19 mouse cellular contexts compared by ENCODE assay signal in genomic region chr9:17168193-17168592, GRCm38 (mm10).
DNase-seq lines count a peak whose midpoint lies in the region; ATAC-seq and TF ChIP-seq lines count a peak whose summit lies in the region.
"Had no signal": no experiment of that assay in that cellular context is flagged by ENCODE, and none has a peak within 500 bp of the region (broad histone marks: within the 10 kb centered on the region; RNA-seq: fewer than 3 reads in every experiment).

No protein-coding gene starts in this region.

- no peaks in the 10 kb centered on the region for H3K36me3 ChIP-seq in forebrain, embryonic 15.5 days
- H3K36me3 ChIP-seq in forebrain, embryonic 11.5 days (ENCODE audit: control insufficient read depth, insufficient read depth, low read length) = no peaks in the 10 kb centered on the region
- H3K36me3 ChIP-seq in forebrain, postnatal 0 days (ENCODE audit: insufficient read depth) = no peaks in the 10 kb centered on the region
- no peaks in the 10 kb centered on the region for H3K36me3 ChIP-seq in forebrain, embryonic 12.5 days (replicated peaks)
- no peaks in the 10 kb centered on the region for H3K36me3 ChIP-seq in hindbrain, embryonic 11.5 days (ENCODE audit: control insufficient read depth, insufficient read depth, low read length)
- H3K36me3 ChIP-seq: embryonic facial prominence, embryonic 13.5 days; embryonic facial prominence, embryonic 15.5 days had no signal

- H3K4me2 ChIP-seq in forebrain, embryonic 15.5 days (replicated peaks) = no peak overlapping the region
- H3K4me2 ChIP-seq in forebrain, embryonic 11.5 days (ENCODE audit: low read depth, low read length, severe bottlenecking) = no peak overlapping the region
- no peak overlapping the region for H3K4me2 ChIP-seq in forebrain, postnatal 0 days (ENCODE audit: low read depth)
- H3K4me2 ChIP-seq in forebrain, embryonic 12.5 days = no peak overlapping the region
- H3K4me2 ChIP-seq in hindbrain, embryonic 11.5 days (replicated peaks; ENCODE audit: low read depth, low read length) = no peak overlapping the region
- H3K4me2 ChIP-seq: embryonic facial prominence, embryonic 13.5 days; embryonic facial prominence, embryonic 15.5 days had no signal

- no peak for TF ChIP-seq CTCF in forebrain, postnatal 0 days (IDR thresholded peaks at IDR 0.05; ENCODE audit: low read depth)

- DNase-seq in forebrain, embryonic 11.5 days (ENCODE audit: low spot score) = no peak
- DNase-seq in forebrain, postnatal 0 days = peak; percentile 13
- DNase-seq in brain, embryonic 18.5 days (ENCODE audit: low read depth, low spot score) = peak; percentile 12
- no peak for DNase-seq in hindbrain, embryonic 11.5 days (ENCODE audit: low spot score)
- DNase-seq: adrenal gland, adult 2 months; adrenal gland, postnatal 10 days; adrenal gland, postnatal 25 days; cerebellum, adult 11 months; cerebellum, adult 18-20 months; cerebellum, adult 8-10 months; cerebellum, adult 9-11 months; cerebellum, postnatal 14 days; cerebellum, postnatal 36 days; embryo, embryonic 11 days had no signal

- no peak overlapping the region for H3K4me3 ChIP-seq in forebrain, embryonic 15.5 days
- H3K4me3 ChIP-seq in forebrain, embryonic 11.5 days (ENCODE audit: low read depth, low read length) = no peak overlapping the region
- H3K4me3 ChIP-seq in forebrain, postnatal 0 days (ENCODE audit: low read depth, low read length) = no peak overlapping the region
- H3K4me3 ChIP-seq in forebrain, embryonic 12.5 days (replicated peaks) = no peak overlapping the region
- no peak overlapping the region for H3K4me3 ChIP-seq in hindbrain, embryonic 11.5 days (ENCODE audit: low read depth, low read length)
- H3K4me3 ChIP-seq: embryonic facial prominence, embryonic 13.5 days; embryonic facial prominence, embryonic 15.5 days; erythroblast, embryonic 14.5 days had no signal

- no peaks in the 10 kb centered on the region for H3K27me3 ChIP-seq in forebrain, embryonic 15.5 days
- no peaks in the 10 kb centered on the region for H3K27me3 ChIP-seq in forebrain, embryonic 11.5 days (ENCODE audit: control insufficient read depth, insufficient read depth, low read length)
- H3K27me3 ChIP-seq in forebrain, postnatal 0 days (ENCODE audit: insufficient read depth, low read length) = no peaks in the 10 kb centered on the region
- no peaks in the 10 kb centered on the region for H3K27me3 ChIP-seq in forebrain, embryonic 12.5 days
- H3K27me3 ChIP-seq in hindbrain, embryonic 11.5 days (ENCODE audit: control insufficient read depth, insufficient read depth, low read length) = no peaks in the 10 kb centered on the region
- H3K27me3 ChIP-seq: embryonic facial prominence, embryonic 13.5 days; embryonic facial prominence, embryonic 15.5 days had no signal

- 45% methylated on average over 1 of the region's 1 CpGs for WGBS in forebrain, embryonic 15.5 days
- 54% methylated on average over 1 of the region's 1 CpGs for WGBS in forebrain, embryonic 11.5 days
- WGBS in forebrain, postnatal 0 days = 56% methylated on average over 1 of the region's 1 CpGs
- WGBS in forebrain, embryonic 12.5 days = 53% methylated on average over 1 of the region's 1 CpGs
- 39% methylated on average over 1 of the region's 1 CpGs for WGBS in hindbrain, embryonic 11.5 days

- H3K9ac ChIP-seq in forebrain, embryonic 15.5 days (replicated peaks) = no peak overlapping the region
- H3K9ac ChIP-seq in forebrain, embryonic 11.5 days (ENCODE audit: low read length) = no peak overlapping the region
- no peak overlapping the region for H3K9ac ChIP-seq in forebrain, postnatal 0 days
- H3K9ac ChIP-seq in forebrain, embryonic 12.5 days = no peak overlapping the region
- no peak overlapping the region for H3K9ac ChIP-seq in hindbrain, embryonic 11.5 days (ENCODE audit: low read depth, low read length)
- H3K9ac ChIP-seq: embryonic facial prominence, embryonic 13.5 days; embryonic facial prominence, embryonic 15.5 days had no signal

- 0 out of 2 replicates have a peak, but pooled peaks have one; percentile 51 for ATAC-seq in forebrain, embryonic 15.5 days (replicated peaks)
- ATAC-seq in forebrain, embryonic 11.5 days (replicated peaks; ENCODE audit: low FRiP score) = no peak
- ATAC-seq in forebrain, postnatal 0 days = peak; percentile 87; the same call in 1 of the 2 replicates
- ATAC-seq in forebrain, embryonic 12.5 days (ENCODE audit: low FRiP score) = no peak
- ATAC-seq in hindbrain, embryonic 11.5 days (ENCODE audit: low FRiP score) = no peak

- no peaks in the 10 kb centered on the region for H3K4me1 ChIP-seq in forebrain, embryonic 15.5 days
- no peaks in the 10 kb centered on the region for H3K4me1 ChIP-seq in forebrain, embryonic 11.5 days (replicated peaks; ENCODE audit: control insufficient read depth, insufficient read depth, low read length)
- no peaks in the 10 kb centered on the region for H3K4me1 ChIP-seq in forebrain, postnatal 0 days (ENCODE audit: insufficient read depth)
- no peaks in the 10 kb centered on the region for H3K4me1 ChIP-seq in forebrain, embryonic 12.5 days
- H3K4me1 ChIP-seq in hindbrain, embryonic 11.5 days (replicated peaks; ENCODE audit: control insufficient read depth, insufficient read depth, low read length) = no peaks in the 10 kb centered on the region
- H3K4me1 ChIP-seq: embryonic facial prominence, embryonic 13.5 days; embryonic facial prominence, embryonic 15.5 days had no signal

- H3K9me3 ChIP-seq in forebrain, embryonic 15.5 days = no peaks in the 10 kb centered on the region
- no peaks in the 10 kb centered on the region for H3K9me3 ChIP-seq in forebrain, embryonic 11.5 days (ENCODE audit: control insufficient read depth, low read length)
- H3K9me3 ChIP-seq in forebrain, postnatal 0 days (ENCODE audit: low read length) = no peaks in the 10 kb centered on the region
- H3K9me3 ChIP-seq in forebrain, embryonic 12.5 days = no peaks in the 10 kb centered on the region
- no peaks in the 10 kb centered on the region for H3K9me3 ChIP-seq in hindbrain, embryonic 11.5 days (ENCODE audit: control insufficient read depth, low read length)
- H3K9me3 ChIP-seq: embryonic facial prominence, embryonic 13.5 days; embryonic facial prominence, embryonic 15.5 days had no signal

- no peak overlapping the region for H3K27ac ChIP-seq in forebrain, embryonic 15.5 days (replicated peaks)
- no peak overlapping the region for H3K27ac ChIP-seq in forebrain, embryonic 11.5 days (ENCODE audit: low read depth, low read length)
- H3K27ac ChIP-seq in forebrain, postnatal 0 days (ENCODE audit: low read depth, low read length) = no peak overlapping the region
- no peak overlapping the region for H3K27ac ChIP-seq in forebrain, embryonic 12.5 days
- no peak overlapping the region for H3K27ac ChIP-seq in hindbrain, embryonic 11.5 days (ENCODE audit: low read depth, low read length)
- H3K27ac ChIP-seq: embryonic facial prominence, embryonic 13.5 days; embryonic facial prominence, embryonic 15.5 days had no signal

Comparison
In these comparisons a context has a peak if more than half of its experiments do, and no peak if none do; other contexts are left out.
1. ATAC-seq: peak in forebrain, embryonic 15.5 days (single experiment) and forebrain, postnatal 0 days (single experiment); none in forebrain, embryonic 11.5 days (single experiment), forebrain, embryonic 12.5 days (single experiment) and hindbrain, embryonic 11.5 days (single experiment).
2. DNase-seq: peak in forebrain, postnatal 0 days (single experiment) and brain, embryonic 18.5 days (single experiment); none in forebrain, embryonic 11.5 days (single experiment) and hindbrain, embryonic 11.5 days (single experiment).